Mouse (Mus musculus) gastrocnemius, adult 2 months (tissue): Measurements from ENCODE around the gene Cct8. TPM values are rescaled to one million over a fixed set of nuclear protein-coding genes. Genes with fewer than 3 reads are reported as not detected.

Source experiments
- DNase-seq: peaks from one replicate; pipeline ENCODE4 v3.0.0; 2022
- H3K27ac ChIP-seq: fragments of 200-600 bp; 2 replicates; pipeline ENCODE4 v1.8.1; 2022; ENCODE audit warnings: mild to moderate bottlenecking
- H3K4me3 ChIP-seq: fragments of 200-600 bp; 2 replicates; pipeline ENCODE4 v1.8.1; 2022; ENCODE audit warnings: mild to moderate bottlenecking, moderate library complexity
- CTCF ChIP-seq: fragments of 200-600 bp; IDR thresholded peaks from 2 replicates; pipeline ENCODE4 v1.8.1; 2022; ENCODE audit warnings: antibody characterized with exemption, mild to moderate bottlenecking, moderate library complexity
- intact Hi-C: fragments of 180-260 bp; cut with DNase I; formaldehyde crosslinking; loops from one replicate; pipeline ENCODE4 v1.15.1; 2025
- total RNA-seq, 2 experiments: library from RNA; stranded (reverse); gene quantifications; 2 replicates each; pipeline ENCODE4 v1.2.3; 2021

Gene Cct8
- total RNA-seq, 2 experiments from 2014 or later, result 114 to 135 TPM

DNA sequence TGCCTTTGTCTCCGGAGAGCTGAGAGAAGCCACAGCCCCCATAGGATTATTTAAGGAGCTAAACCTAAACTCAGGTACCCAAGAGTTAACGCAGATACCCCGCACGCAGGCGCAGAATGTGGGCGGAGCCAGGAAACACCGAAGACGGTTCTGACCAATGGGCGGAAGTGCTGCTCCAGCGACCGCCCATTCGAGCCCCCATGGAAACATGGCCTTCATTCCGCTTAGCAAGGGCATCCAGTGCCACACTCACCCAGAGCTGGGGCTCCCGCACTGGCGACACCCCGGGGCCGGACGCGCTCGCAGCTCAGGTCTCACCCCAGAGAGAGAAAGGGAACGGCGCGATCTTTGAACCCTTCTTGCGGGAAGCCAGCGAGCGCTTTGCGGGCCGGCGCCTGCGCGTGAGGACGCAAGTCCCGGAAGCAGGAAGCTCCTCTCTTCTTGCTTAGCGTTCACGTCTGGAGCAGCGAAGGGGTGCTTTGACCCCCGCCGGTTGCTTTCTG lies 55.4 kb downstream of the Cct8 start, which contains the start of gene Rwdd2b:
Rwdd2b (minus strand) TSS at position 390 of the 503 bp plus-strand sequence.
- peak; percentile 97 for DNase-seq
- no peak for TF ChIP-seq CTCF
- H3K4me3 ChIP-seq, result peak within 1 kb of the TSS; percentile 97
- peak within 1 kb of the TSS; percentile 99 for H3K27ac ChIP-seq
- intact Hi-C loops, result no loop called here

GRCm38 (mm10) chr16:87438697-87439096 lies 57.0 kb downstream of the Cct8 start:
- H3K4me3 ChIP-seq, result no peak overlapping the region
- no peak for TF ChIP-seq CTCF
- no peak overlapping the region for H3K27ac ChIP-seq
- no peak for DNase-seq
- intact Hi-C loops, result no loop called here

- no peak for DNase-seq
- H3K4me3 ChIP-seq, result no peak overlapping the region
- TF ChIP-seq CTCF, result no peak
- H3K27ac ChIP-seq, result no peak overlapping the region
- intact Hi-C loops, result no loop called here
These were observed 58.6 kb downstream of the Cct8 start for GRCm38 (mm10) chr16:87437096-87437495.

GRCm38 (mm10) chr16:87435411-87436205 lies 60.1 kb downstream of the Cct8 start:
- Histone ChIP-seq H3K27ac (no peak overlapping the region), H3K4me3 (no peak overlapping the region)
- DNase-seq, result no peak
- intact Hi-C loops, result no loop called here
- no peak for TF ChIP-seq CTCF

- H3K4me3 ChIP-seq, result no peak overlapping the region
- TF ChIP-seq CTCF, result no peak
- no peak overlapping the region for H3K27ac ChIP-seq
- DNase-seq, result no peak
- intact Hi-C loops, result no loop called here
These were observed 60.7 kb downstream of the Cct8 start for GRCm38 (mm10) chr16:87434946-87435345.

GRCm38 (mm10) chr16:87434266-87434665 lies 61.4 kb downstream of the Cct8 start:
- DNase-seq, result no peak
- intact Hi-C loops, result no loop called here
- TF ChIP-seq CTCF, result no peak
- Histone ChIP-seq H3K27ac (no peak overlapping the region), H3K4me3 (no peak overlapping the region)

Other genes with a start within 250 kb of the Cct8 start
- 1 to 10 TPM; 7.9 to 9.2 TPM for gene N6amt1, start 141.7 kb downstream of the Cct8 start, total RNA-seq
- gene Ltn1, start 63.3 kb downstream of the Cct8 start, total RNA-seq, result 10 to 100 TPM; 26.3 to 28.9 TPM
- gene Rwdd2b, start 55.3 kb downstream of the Cct8 start, total RNA-seq, result 1 to 10 TPM; 2.1 to 2.4 TPM
- gene Usp16, start 41.2 kb downstream of the Cct8 start, total RNA-seq, result 10 to 100 TPM; 53.3 to 56.1 TPM
- gene Map3k7cl, start 57.5 kb upstream of the Cct8 start, total RNA-seq, result 10 to 100 TPM in 1 of 2 experiments, 1 to 10 TPM in 1; 5.4 to 10.7 TPM
- gene Bach1, start 203.1 kb upstream of the Cct8 start, total RNA-seq, result 10 to 100 TPM; 18.0 to 28.2 TPM